In genomic region chr3:94363291-94364153, GRCm38 (mm10) we compare ENCODE assay signal across 8 mouse cellular contexts. TPM values are rescaled to one million over a fixed set of nuclear protein-coding genes. Genes with fewer than 3 reads are reported as not detected.
A peak's percentile ranks its signal among the peaks of the same experiment; 100 is the strongest.
DNase-seq lines count a peak whose midpoint lies in the region; ATAC-seq and TF ChIP-seq lines count a peak whose summit lies in the region.

No protein-coding gene starts in this region.

- peaks cover 15% of the 10 kb centered on the region; the same call in 1 of the 2 replicates for H3K27me3 ChIP-seq in forebrain, embryonic 15.5 days
- H3K27me3 ChIP-seq in hindbrain, embryonic 13.5 days = peaks cover 27% of the 10 kb centered on the region
- H3K27me3 ChIP-seq in limb, embryonic 15.5 days = peaks cover 18% of the 10 kb centered on the region
- peaks cover 40% of the 10 kb centered on the region for H3K27me3 ChIP-seq in neural tube, embryonic 12.5 days (replicated peaks)

- H3K4me2 ChIP-seq in forebrain, embryonic 15.5 days (replicated peaks) = peak overlapping the region; percentile 92
- peak overlapping the region; percentile 82 for H3K4me2 ChIP-seq in hindbrain, embryonic 13.5 days
- H3K4me2 ChIP-seq in limb, embryonic 15.5 days = peak overlapping the region; percentile 92
- peak overlapping the region; percentile 91 for H3K4me2 ChIP-seq in neural tube, embryonic 12.5 days (replicated peaks)

- peak; percentile 79 for ATAC-seq in forebrain, embryonic 15.5 days (replicated peaks)
- peak; percentile 64 for ATAC-seq in hindbrain, embryonic 13.5 days (ENCODE audit: low FRiP score)
- ATAC-seq in limb, embryonic 15.5 days (ENCODE audit: insufficient number of reproducible peaks, low FRiP score, low TSS enrichment, low read depth) = peak; percentile 58
- ATAC-seq in neural tube, embryonic 12.5 days (ENCODE audit: low FRiP score, low read depth) = peak; percentile 77

- H3K4me3 ChIP-seq in layer of hippocampus, adult 2 months = peak overlapping the region; percentile 59
- H3K4me3 ChIP-seq in forebrain, embryonic 15.5 days = peak overlapping the region; percentile 59
- peak overlapping the region; percentile 56 for H3K4me3 ChIP-seq in hindbrain, embryonic 13.5 days
- H3K4me3 ChIP-seq in limb, embryonic 15.5 days = peak overlapping the region; percentile 60
- peak overlapping the region; percentile 48 for H3K4me3 ChIP-seq in neural tube, embryonic 12.5 days

- peak overlapping the region; percentile 75 for H3K9ac ChIP-seq in forebrain, embryonic 15.5 days (replicated peaks)
- peak overlapping the region; percentile 90 for H3K9ac ChIP-seq in hindbrain, embryonic 13.5 days
- H3K9ac ChIP-seq in limb, embryonic 15.5 days = peak overlapping the region; percentile 79
- peak overlapping the region; percentile 87 for H3K9ac ChIP-seq in neural tube, embryonic 12.5 days

- H3K4me1 ChIP-seq in forebrain, embryonic 15.5 days = peaks cover 12% of the 10 kb centered on the region
- H3K4me1 ChIP-seq in hindbrain, embryonic 13.5 days (replicated peaks) = peaks cover 22% of the 10 kb centered on the region
- peaks cover 21% of the 10 kb centered on the region for H3K4me1 ChIP-seq in limb, embryonic 15.5 days
- H3K4me1 ChIP-seq in neural tube, embryonic 12.5 days = peaks cover 7% of the 10 kb centered on the region; the same call in 1 of the 2 replicates

- no peaks in the 10 kb centered on the region for H3K36me3 ChIP-seq in forebrain, embryonic 15.5 days
- H3K36me3 ChIP-seq in hindbrain, embryonic 13.5 days = no peaks in the 10 kb centered on the region
- H3K36me3 ChIP-seq in limb, embryonic 15.5 days = no peaks in the 10 kb centered on the region
- no peaks in the 10 kb centered on the region for H3K36me3 ChIP-seq in neural tube, embryonic 12.5 days

- DNase-seq in layer of hippocampus, adult 2 months (ENCODE audit: low spot score in 2 of 2) = no peak
- no peak for DNase-seq in layer of hippocampus, adult 11-12 months (ENCODE audit: low spot score)
- DNase-seq in cerebellum, adult 11-12 months = peak; percentile 69
- peak; percentile 43 for DNase-seq in yolk sac, embryonic 10.5 days (ENCODE audit: low spot score)

- no peak for TF ChIP-seq CTCF in layer of hippocampus, adult 2 months (conservative IDR thresholded peaks at IDR 0.05)

- WGBS in forebrain, embryonic 15.5 days = 7% methylated on average over 96 of the region's 97 CpGs
- WGBS in hindbrain, embryonic 13.5 days = 7% methylated on average over 74 of the region's 97 CpGs
- 5% methylated on average over 96 of the region's 97 CpGs for WGBS in limb, embryonic 15.5 days
- 5% methylated on average over 97 of the region's 97 CpGs for WGBS in neural tube, embryonic 12.5 days

- H3K27ac ChIP-seq in layer of hippocampus, adult 2 months = peak overlapping the region; percentile 37
- H3K27ac ChIP-seq in forebrain, embryonic 15.5 days (replicated peaks) = peak overlapping the region; percentile 53
- H3K27ac ChIP-seq in hindbrain, embryonic 13.5 days = peak overlapping the region; percentile 44
- peak overlapping the region; percentile 27; the same call in 1 of the 2 replicates for H3K27ac ChIP-seq in limb, embryonic 15.5 days
- H3K27ac ChIP-seq in neural tube, embryonic 12.5 days = no peak overlapping the region

- no peaks in the 10 kb centered on the region for H3K9me3 ChIP-seq in forebrain, embryonic 15.5 days
- no peaks in the 10 kb centered on the region for H3K9me3 ChIP-seq in hindbrain, embryonic 13.5 days
- H3K9me3 ChIP-seq in limb, embryonic 15.5 days = no peaks in the 10 kb centered on the region
- H3K9me3 ChIP-seq in neural tube, embryonic 12.5 days = no peaks in the 10 kb centered on the region

RNA-seq across cellular contexts. Expression of gene C2cd4d, which starts 1.3 kb away (rescaled TPM):
- total RNA-seq in layer of hippocampus, adult 2 months (2021) = under 1 TPM; 0.36 to 0.47 TPM
- polyA plus RNA-seq in forebrain, embryonic 15.5 days (2015; fragmentation: Nextera tagmentation; extraction: Ambion mirVana) = 1.3 and 1.7 TPM in 2 replicates
- 1.7 and 1.8 TPM in 2 replicates for polyA plus RNA-seq in hindbrain, embryonic 13.5 days (2015; fragmentation: Nextera tagmentation; extraction: Ambion mirVana)
- polyA plus RNA-seq in limb, embryonic 15.5 days (2015; fragmentation: Nextera tagmentation; extraction: Ambion mirVana) = 1.8 and 2.4 TPM in 2 replicates
- polyA plus RNA-seq in neural tube, embryonic 12.5 days (2016; fragmentation: Nextera tagmentation; extraction: Ambion mirVana) = 2.4 and 3.1 TPM in 2 replicates

RNA-seq across cellular contexts. Expression of gene Rorc, which starts 9.1 kb away (rescaled TPM):
- 1 to 10 TPM in 1 of 2 experiments, under 1 TPM in 1; 0.97 to 1.0 TPM for total RNA-seq in layer of hippocampus, adult 2 months (2021)
- polyA plus RNA-seq in forebrain, embryonic 15.5 days (2015; fragmentation: Nextera tagmentation; extraction: Ambion mirVana) = 1.0 and 1.2 TPM in 2 replicates
- polyA plus RNA-seq in hindbrain, embryonic 13.5 days (2015; fragmentation: Nextera tagmentation; extraction: Ambion mirVana) = 0.42 and 0.50 TPM in 2 replicates
- polyA plus RNA-seq in limb, embryonic 15.5 days (2015; fragmentation: Nextera tagmentation; extraction: Ambion mirVana) = 2.3 and 2.9 TPM in 2 replicates
- polyA plus RNA-seq in neural tube, embryonic 12.5 days (2016; fragmentation: Nextera tagmentation; extraction: Ambion mirVana) = 0.20 TPM in 2 replicates

RNA-seq across cellular contexts. Expression of gene Them5, which starts 21.6 kb away (rescaled TPM):
- not detected for total RNA-seq in layer of hippocampus, adult 2 months (2021)
- polyA plus RNA-seq in forebrain, embryonic 15.5 days (2015; fragmentation: Nextera tagmentation; extraction: Ambion mirVana) = 0.78 and 1.1 TPM in 2 replicates
- 0.13 TPM in 1 of 2 replicates, not detected in the other for polyA plus RNA-seq in hindbrain, embryonic 13.5 days (2015; fragmentation: Nextera tagmentation; extraction: Ambion mirVana)
- polyA plus RNA-seq in limb, embryonic 15.5 days (2015; fragmentation: Nextera tagmentation; extraction: Ambion mirVana) = 199 and 218 TPM in 2 replicates
- polyA plus RNA-seq in neural tube, embryonic 12.5 days (2016; fragmentation: Nextera tagmentation; extraction: Ambion mirVana) = not detected in 2 replicates

RNA-seq across cellular contexts. Expression of gene Lingo4, which starts 34.8 kb away (rescaled TPM):
- total RNA-seq in layer of hippocampus, adult 2 months (2021) = under 1 TPM; 0.79 to 0.98 TPM
- 0.97 and 1.0 TPM in 2 replicates for polyA plus RNA-seq in forebrain, embryonic 15.5 days (2015; fragmentation: Nextera tagmentation; extraction: Ambion mirVana)
- polyA plus RNA-seq in hindbrain, embryonic 13.5 days (2015; fragmentation: Nextera tagmentation; extraction: Ambion mirVana) = 0.81 and 0.96 TPM in 2 replicates
- polyA plus RNA-seq in limb, embryonic 15.5 days (2015; fragmentation: Nextera tagmentation; extraction: Ambion mirVana) = 0.09 and 0.14 TPM in 2 replicates
- 0.29 and 0.51 TPM in 2 replicates for polyA plus RNA-seq in neural tube, embryonic 12.5 days (2016; fragmentation: Nextera tagmentation; extraction: Ambion mirVana)

RNA-seq across cellular contexts. Expression of gene Tdrkh, which starts 49.6 kb away (rescaled TPM):
- total RNA-seq in layer of hippocampus, adult 2 months (2021) = 10 to 100 TPM; 41.3 to 47.2 TPM
- 65.3 and 65.9 TPM in 2 replicates for polyA plus RNA-seq in forebrain, embryonic 15.5 days (2015; fragmentation: Nextera tagmentation; extraction: Ambion mirVana)
- 58.8 and 59.7 TPM in 2 replicates for polyA plus RNA-seq in hindbrain, embryonic 13.5 days (2015; fragmentation: Nextera tagmentation; extraction: Ambion mirVana)
- polyA plus RNA-seq in limb, embryonic 15.5 days (2015; fragmentation: Nextera tagmentation; extraction: Ambion mirVana) = 6.7 and 8.0 TPM in 2 replicates
- polyA plus RNA-seq in neural tube, embryonic 12.5 days (2016; fragmentation: Nextera tagmentation; extraction: Ambion mirVana) = 47.3 and 55.5 TPM in 2 replicates

Comparison
In these comparisons a context has a peak if more than half of its experiments do, and no peak if none do; other contexts are left out.
1. DNase-seq: peak in cerebellum, adult 11-12 months (single experiment) and yolk sac, embryonic 10.5 days (single experiment); none in layer of hippocampus, adult 2 months (0 of 2) and layer of hippocampus, adult 11-12 months (single experiment).
2. RNA of gene Them5, which starts 21.6 kb away (polyA plus RNA-seq): 199 to 218 TPM in limb, embryonic 15.5 days; 0.78 to 1.1 TPM in forebrain, embryonic 15.5 days, 0.13 TPM in hindbrain, embryonic 13.5 days and not detected in neural tube, embryonic 12.5 days; every median in the first group is over 10 times any median in the second.
3. Peak in every context shown above with its lines, with median percentiles within 50 percentile points of each other: H3K4me3 ChIP-seq, ATAC-seq, H3K4me2 ChIP-seq and H3K9ac ChIP-seq.